Mouse (Mus musculus) skeletal muscle tissue, adult 2 months (tissue): Measurements from ENCODE around the gene Kremen2.
"Not testable (repeated sequence)": the region's sequence is repeated elsewhere in the genome, so short reads cannot be mapped to it uniquely, and the experiment has no call there.

Experiments used
- DNase-seq: peaks from one replicate; pipeline ENCODE4 v3.0.0-alpha.2; 2012; ENCODE audit warnings: low read depth, low spot score

The Kremen2 gene

GRCm38 (mm10) chr17:23745301-23746251, at the start of gene Kremen2:
Gene Kremen2 (minus strand): TSS chr17:23745833.
- no peak for DNase-seq

GRCm38 (mm10) chr17:23795323-23795722, 49.7 kb upstream of the Kremen2 start:
- DNase-seq: no peak

- no peak for DNase-seq
Measured at GRCm38 (mm10) chr17:23791079-23791357, 45.4 kb upstream of the Kremen2 start.

- no peak for DNase-seq
Measured at GRCm38 (mm10) chr17:23790269-23791078, 44.8 kb upstream of the Kremen2 start, which contains the start of gene Srrm2. Gene Srrm2 (plus strand): TSS chr17:23790532.

- no peak for DNase-seq
Measured at GRCm38 (mm10) chr17:23789749-23790268, 44.2 kb upstream of the Kremen2 start.

GRCm38 (mm10) chr17:23788973-23789372, 43.3 kb upstream of the Kremen2 start:
- no peak for DNase-seq

GRCm38 (mm10) chr17:23786510-23786931, 40.9 kb upstream of the Kremen2 start:
- no peak for DNase-seq

GRCm38 (mm10) chr17:23785561-23786471, 40.2 kb upstream of the Kremen2 start, which contains the start of gene Flywch2:
Gene Flywch2 (minus strand): TSS chr17:23786081.
- DNase-seq: no peak

GRCm38 (mm10) chr17:23783352-23783751, 37.7 kb upstream of the Kremen2 start:
- no peak for DNase-seq

- no peak for DNase-seq
Measured at GRCm38 (mm10) chr17:23778447-23778846, 32.8 kb upstream of the Kremen2 start.

- no peak for DNase-seq
Measured at GRCm38 (mm10) chr17:23777141-23777540, 31.5 kb upstream of the Kremen2 start.

GRCm38 (mm10) chr17:23776216-23776615, 30.6 kb upstream of the Kremen2 start:
- no peak for DNase-seq

- DNase-seq: peak; percentile 48
Measured at GRCm38 (mm10) chr17:23774090-23774489, 28.5 kb upstream of the Kremen2 start.

GRCm38 (mm10) chr17:23773676-23774075, 28.0 kb upstream of the Kremen2 start:
- no peak for DNase-seq

- DNase-seq: not testable (repeated sequence)
Measured at GRCm38 (mm10) chr17:23772219-23772556, 26.6 kb upstream of the Kremen2 start.

GRCm38 (mm10) chr17:23771284-23772218, 25.9 kb upstream of the Kremen2 start, which contains the start of gene Flywch1:
Gene Flywch1 (minus strand): TSS chr17:23771602.
- DNase-seq: peak; percentile 99

- DNase-seq: no peak
Measured at GRCm38 (mm10) chr17:23770896-23771283, 25.3 kb upstream of the Kremen2 start.

GRCm38 (mm10) chr17:23770493-23770892, 24.9 kb upstream of the Kremen2 start:
- DNase-seq: no peak

GRCm38 (mm10) chr17:23762976-23763375, 17.3 kb upstream of the Kremen2 start:
- DNase-seq: no peak

- DNase-seq: no peak
Measured at GRCm38 (mm10) chr17:23761155-23761554, 15.5 kb upstream of the Kremen2 start.
